Mouse (Mus musculus): ENCODE results near the gene Tk1.
"Not testable (repeated sequence)": the region's sequence is repeated elsewhere in the genome, so short reads cannot be mapped to it uniquely, and the experiment has no call there.

Gene Tk1

DNA sequence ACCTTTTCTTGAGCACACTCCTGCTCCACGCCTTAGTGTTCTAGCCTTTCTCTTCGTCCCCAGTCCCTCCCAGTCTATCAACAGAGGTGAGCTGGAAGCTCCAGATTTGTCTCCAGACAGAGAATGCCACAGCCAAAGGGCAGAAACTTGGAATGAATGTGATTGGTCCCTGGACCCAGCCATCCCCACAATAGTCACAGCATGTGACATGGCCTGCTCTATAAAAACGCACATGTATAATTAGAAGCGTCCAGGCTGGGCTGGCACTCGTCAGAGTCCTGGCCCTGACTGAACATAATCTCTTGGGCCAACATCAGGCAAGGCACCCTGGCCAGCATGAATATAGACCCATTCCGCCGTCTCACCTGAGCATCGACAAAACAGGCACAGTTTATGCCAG, 6.8 kb downstream of the Tk1 start:
- DNase-seq = no peak

DNA sequence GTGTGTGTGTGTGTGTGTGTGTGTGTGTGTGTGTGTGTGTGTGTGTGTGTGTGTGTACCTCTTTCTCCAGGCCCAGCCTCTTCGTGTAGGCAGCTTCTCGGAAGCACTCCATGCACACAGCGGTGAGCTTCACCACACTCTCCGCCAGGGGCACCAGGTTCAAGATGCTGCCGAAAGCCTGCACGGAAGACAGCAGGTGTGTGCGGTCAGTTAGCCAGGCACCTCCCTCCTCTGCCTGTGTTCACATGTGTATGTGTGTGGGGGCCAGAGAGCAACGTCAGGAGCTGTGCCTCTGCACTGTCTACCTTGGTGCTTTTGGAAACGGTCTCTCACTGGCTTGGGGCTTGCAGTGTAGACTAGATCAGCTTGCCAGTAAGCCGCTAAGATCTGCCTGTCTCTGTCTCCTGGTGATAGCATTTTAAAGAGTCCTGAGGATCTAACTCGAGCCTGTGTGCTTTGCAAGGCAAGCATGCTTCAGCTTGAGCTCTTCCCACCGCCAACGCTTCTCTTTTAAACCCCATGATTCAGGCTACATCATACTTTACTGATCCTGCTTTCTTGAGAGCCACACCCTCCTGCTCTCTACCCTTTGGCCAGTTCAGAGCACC, 9.4 kb downstream of the Tk1 start:
- DNase-seq = no peak

DNA sequence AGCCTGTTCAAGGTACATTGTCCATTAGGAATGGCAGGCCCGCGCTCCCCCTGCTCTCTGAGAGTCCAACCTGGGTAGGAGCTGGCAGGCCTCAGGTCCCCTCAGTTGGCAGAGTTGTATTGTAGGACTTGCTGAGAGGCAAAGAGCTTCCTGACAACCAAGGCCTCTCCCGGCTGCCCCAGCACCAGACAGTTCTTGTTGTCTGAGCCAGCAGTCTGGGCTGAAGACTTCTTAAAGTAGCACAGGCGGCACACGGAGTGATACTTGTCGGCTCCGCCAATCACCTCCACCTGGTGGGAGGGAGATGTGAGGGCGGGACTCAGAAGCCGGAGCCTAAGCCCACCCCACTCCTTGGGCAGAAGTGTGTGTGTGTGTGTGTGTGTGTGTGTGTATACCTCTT, 10.0 kb downstream of the Tk1 start:
- DNase-seq = not testable (repeated sequence)

DNA sequence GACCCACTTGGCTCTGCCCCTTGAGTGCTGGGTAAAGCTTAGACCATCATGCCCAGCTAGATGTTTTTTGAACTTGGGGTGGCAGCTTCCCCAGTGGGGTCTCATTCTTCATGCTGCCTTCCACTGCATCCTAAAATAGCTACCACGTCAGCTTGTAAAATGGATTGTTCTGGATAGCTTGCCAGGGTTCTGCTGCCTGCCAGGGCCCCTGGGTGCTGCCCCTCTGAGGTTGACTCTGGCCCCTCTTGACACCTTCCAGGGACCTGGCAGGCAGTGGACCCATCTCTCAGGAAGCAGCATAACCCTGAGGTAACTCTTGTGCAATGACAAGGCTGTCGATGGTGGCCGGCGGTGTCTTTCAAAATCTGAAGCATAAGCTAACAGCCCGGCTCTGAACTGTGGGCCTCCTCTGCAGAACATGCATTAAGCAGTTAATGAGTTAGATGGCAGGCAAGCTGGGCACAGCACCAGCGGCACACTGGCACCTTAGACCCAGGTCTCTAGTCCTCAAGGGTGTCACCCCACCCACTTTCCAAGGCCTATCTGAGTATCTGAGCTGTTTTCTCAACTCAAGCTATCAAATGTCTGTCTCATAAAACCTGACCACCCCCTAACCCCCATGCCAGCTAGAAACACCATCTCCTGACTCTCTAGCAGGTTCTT, 11.1 kb downstream of the Tk1 start:
- no peak for DNase-seq

DNA sequence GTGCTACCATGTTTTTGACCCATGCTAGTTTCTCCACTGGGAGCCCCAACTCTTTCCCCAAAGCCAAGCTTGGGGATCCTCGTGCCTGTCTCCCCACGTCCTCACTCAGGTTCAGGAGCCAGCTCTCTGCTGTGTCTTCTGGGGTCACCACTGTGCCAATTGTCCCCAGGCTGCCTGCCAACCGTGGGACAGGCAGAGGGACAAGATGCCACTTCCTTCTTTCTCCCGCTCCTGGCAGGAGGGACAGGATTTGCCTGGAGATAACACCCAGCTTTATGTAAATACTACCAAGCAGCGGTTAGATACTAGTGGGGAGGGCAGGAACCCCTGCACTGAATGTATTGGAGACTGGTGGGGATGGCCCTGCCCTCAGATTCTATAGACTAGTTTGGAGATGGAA, 12.0 kb downstream of the Tk1 start:
- no peak for DNase-seq

DNA sequence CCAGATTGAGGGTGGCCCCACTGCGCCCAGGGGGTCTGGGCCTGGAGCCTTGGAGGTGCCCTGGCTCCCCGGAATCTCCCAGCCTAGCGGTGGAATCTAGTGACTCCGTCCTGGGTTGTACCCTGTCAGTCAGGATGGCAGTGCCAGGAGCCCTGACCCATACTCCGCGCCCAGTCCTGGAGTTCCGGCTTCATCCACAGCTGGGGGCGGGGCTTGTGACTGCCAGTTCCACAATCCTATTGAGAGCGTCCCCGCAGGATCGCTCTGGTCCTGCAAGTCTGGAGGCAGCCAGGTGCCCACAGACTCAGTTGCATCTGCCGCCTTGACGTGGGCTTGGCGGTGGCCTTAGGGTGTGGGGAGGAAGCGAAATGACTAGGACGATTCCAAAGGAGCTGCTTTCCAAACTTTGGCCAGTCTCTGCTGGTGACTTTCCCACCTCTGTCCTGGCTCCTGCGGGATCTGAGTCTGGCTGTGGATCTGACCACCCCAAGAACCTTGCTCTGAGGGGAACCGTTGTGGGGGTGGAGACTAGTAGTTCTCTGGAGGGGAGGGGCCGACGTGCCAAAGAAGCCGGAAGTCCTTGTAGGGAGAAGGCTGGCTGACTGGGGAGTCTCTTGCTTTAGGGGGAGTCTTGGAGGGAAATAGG, 15.4 kb downstream of the Tk1 start:
- DNase-seq = peak; percentile 67

DNA sequence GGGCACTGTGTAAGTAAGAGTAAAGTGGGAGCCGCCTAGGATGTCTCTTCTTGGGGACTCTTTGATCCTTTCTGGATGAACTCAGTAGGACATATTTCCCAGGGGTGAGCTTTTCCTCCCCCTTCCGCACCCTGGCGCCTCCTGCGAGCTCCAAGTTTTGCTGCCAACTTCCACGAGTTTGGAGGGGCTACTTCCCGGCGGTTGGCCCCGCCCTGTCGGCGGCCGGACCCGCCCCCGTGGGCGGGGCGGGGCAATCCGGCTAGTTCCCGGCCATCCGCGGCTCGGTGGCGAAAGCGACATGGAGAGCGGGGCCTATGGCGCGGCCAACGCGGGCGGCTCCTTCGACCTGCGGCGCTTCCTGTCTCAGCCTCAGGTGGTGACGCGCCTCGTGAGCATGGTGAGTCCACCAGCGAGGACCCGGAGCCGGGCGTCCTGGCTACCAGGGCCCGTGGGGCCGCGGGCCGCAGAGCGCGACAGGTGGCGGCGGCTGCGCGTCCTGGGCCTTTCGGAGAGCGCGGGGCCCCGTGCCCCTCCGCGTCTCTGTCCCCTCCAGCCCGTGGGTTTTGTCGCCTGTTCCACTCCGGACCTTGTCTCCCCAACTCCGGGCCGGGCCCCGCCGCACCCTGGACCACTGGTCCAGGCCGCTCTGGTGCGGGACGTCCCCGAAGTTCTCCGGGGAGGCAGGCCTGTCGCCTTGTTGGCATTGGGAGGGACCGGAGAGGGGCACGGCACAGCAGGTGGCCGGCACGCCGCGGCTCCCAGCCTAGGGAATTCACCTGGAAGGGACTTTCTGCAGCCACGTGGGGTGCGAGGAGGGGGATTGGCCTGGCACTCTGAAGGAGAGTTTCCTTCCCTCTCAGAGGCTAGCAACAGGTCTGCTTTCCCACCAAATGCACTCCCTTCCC, 16.2 kb downstream of the Tk1 start, which contains the start of the genes Gm20708 and Syngr2:
Gene Gm20708 (plus strand): TSS at position 262 of the 905 bp plus-strand sequence.
Gene Syngr2 (plus strand): TSS at position 262 of the 905 bp plus-strand sequence.
- DNase-seq = peak; percentile 49

DNA sequence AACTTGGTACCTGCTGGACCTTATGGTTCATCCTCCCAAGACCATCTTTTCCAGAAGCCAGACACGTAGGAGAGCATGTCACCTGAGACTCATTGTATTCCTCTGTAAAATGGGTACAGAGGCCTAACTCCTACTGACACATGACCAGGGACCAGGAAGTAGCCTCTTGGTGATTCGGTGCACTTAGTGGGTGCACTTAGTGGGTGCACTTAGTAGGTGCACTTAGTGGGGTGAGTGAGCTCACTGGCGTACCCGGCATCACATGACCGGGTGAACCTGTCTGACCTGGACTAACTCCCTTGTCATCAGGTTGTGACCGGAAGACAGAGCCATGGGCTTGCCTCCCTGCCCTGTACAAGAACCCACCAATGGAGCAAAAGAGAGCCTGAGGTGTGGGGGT, 19.1 kb downstream of the Tk1 start:
- DNase-seq = no peak

DNA sequence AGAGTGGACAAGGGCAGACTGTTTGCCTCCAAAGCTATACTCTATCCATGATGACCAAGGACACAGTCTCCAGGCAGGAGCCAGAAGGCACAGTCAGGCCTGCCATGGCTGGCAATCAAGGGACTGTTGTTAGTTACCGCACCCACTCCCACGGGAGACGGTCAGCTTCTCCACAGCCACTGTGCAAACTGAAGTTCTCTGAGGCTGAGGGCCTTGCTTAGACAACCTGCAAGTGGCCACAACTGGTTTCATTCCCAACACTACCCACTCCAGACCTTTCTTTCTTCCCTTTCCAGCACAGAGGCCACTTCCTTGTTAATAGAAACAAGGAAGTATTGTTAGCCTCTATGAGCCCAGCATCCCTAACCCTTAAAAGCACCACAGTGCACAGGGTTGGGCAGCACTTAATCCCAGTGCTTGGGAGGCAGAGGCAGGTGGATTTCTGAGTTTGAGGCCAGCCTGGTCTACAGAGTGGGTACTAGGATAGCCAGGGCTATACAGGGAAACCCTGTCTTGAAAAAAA, 22.7 kb downstream of the Tk1 start:
- DNase-seq = no peak

DNA sequence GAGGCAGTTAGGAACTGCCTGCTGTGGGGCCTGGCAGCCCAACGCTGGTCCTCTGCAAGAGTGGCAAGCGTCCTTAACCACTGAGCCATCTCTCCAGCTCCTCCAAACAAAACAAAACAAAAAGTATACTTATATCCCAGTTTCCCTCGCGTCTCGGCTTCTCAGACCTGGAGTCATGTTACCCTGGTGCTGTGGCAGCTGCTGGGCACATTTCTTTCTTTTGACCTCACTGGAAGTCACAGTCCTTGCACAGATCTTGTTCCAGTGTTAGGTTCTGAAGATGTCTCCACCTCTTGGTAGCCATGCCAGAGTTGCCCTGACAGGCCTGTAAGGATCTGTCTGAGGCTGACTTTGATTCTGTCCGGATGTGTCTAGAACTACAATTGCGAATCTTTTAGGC, 24.2 kb downstream of the Tk1 start:
- no peak for DNase-seq

DNA sequence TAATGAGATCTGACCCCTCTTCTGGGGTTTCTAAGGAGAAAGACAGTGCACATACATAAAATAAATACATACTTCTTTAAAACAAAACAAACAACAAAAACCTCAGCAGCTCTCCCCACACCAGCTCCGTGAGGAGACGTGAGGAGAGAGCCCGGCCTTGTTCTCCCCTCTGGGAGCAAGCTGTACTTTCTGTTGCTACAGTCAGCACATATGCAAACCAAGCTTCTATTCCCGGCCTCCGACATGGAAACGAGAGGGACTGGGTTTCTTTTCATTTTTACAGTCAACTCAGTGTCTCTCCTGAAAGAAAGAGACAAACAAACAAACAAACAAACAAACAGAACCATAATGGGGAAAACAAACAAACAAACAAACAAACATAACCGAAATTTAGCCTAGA, 25.9 kb downstream of the Tk1 start:
- DNase-seq = no peak

DNA sequence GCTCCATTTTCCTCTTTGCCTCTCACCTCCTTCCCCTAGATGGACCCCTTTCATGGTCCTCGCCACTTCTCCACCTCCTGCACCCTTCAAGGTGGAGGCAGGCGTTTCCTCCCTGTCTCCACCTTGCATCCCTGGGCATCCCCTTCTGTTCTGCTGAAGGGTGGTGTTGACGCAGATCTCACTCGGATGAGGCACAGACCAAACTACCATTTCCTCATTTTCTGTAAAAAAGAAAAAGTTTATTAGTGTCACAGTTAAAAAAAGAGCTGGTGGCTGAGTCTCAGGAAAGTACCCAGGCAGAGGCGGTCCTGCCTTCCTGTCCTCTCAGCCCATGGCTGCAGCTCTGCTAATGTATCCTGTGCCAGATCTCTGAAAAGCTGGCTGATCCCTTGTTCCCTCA, 26.7 kb downstream of the Tk1 start:
- DNase-seq = no peak

DNA sequence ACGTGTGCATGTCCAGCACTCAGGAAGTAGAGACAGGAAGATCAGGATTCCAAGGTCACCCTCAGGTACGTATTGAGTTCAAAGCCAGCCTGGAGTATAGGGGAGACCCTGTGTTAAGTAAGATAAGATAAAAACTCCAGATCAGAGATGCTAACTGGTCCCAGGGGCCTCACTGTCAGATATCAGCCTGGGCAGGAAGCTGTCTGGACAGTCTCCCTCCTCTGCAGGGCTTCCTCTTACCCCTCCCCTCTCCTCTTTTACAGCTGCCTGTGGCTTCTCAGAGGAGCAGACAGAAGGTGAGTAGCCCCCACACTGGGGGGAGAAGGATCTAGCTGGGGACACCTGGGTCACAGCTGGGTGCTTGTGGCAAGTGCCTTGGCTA, 27.7 kb downstream of the Tk1 start:
- no peak for DNase-seq

DNA sequence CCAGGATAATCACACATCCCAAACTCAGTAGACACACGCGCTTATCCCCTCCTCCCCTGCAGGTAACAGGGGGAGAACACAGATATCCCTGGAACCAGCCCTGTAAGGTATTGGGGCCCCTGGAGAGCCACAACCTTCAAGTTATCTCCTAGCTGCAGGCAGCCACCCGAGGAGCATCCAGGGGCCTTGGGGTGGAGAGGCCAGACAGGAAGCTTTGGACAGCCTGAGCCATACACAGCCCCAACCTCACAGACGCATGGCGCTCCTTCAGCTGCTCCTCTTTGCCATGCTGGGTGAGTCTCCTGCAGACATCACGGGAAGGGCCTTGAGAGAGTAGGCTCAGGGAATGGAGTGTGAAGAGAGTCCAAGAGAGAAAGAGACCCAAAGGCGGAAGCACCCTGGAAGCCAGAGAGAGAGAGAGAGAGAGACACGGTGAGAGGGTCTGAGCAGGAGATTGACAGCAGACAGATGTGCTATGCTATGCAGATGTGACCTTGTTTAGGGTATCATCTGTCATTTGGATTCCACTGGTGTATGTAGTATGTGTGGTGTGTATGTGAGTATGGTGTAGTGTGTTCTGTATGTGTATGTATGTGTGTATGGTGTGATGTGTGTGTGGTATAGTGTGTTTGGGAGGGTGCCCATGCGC, 28.3 kb downstream of the Tk1 start, which contains the start of gene 6030468B19Rik:
Gene 6030468B19Rik (plus strand): TSS at position 150 of the 649 bp plus-strand sequence.
- DNase-seq = no peak

DNA sequence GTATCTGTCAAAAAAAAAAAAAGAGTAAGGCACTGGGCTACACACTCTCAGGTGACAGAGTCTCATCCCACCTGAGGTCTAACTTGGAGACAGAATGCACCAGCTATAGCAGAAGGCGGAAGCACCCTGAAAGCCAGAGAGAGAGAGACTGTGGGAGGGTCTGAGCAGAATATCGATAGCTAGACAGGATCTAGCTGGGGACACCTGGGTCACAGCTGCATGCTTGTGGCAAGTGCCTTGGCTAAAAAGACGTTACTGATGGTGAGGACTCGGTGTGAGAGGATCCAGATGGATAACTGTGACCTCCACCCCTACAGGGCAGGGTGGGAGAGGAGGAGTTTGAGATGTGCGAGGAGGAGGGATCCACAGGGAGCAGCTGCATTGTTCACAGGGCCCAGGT, 28.9 kb downstream of the Tk1 start:
- DNase-seq = no peak

DNA sequence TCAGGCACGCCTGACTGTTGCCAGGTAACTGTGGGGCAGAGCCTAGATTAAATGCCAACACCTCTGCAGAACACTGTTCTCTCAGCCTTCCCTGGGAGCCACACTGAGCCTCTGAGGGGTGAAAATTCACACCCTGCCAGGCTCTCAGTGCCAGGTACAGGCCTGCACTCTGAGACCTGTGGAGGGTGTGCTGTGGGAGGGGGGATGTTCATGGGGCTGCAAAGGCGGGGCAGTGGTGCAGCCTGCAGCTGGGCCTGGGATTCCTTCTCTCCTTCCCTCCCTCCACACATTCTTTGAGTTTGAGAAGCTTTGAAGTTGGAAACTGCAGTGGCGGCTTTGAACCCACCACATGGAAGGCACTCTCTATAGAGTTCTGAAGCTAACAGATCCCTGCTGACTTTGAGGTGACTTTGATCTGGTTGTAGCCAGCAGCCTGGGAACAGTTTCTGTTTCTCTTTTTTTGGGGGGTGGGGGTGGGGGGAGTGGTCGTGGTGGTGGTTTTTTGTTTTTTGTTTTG, 31.8 kb downstream of the Tk1 start:
- no peak for DNase-seq

DNA sequence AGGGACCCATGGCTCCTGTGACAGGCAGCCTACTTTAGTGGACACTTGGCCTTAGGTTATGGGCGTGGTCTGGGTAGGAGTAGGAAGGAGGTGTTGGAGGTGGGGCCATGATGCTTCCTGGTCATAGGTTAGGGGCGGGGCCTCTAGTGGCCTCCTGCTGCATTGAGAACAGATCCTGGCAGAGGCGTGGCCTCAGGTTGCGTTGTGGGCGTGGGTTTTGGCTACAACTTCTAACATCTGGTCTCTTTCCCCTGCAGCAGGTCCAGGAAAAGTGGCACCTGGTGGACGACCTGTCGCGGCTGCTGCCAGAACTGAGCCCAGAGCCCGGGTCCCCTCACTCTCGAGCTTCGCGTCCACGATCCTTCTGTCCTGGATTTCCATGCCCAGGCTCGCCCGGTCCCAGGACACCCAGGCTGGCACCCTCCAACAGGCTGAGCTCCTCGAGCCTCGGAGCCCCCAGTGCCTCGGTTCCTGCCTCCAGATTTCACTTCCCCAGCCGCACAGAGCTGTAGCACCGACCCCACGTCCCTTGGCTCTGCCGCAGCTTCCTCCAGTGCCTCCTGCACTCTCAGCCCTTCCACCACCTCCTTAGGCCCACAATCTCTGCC, 33.5 kb downstream of the Tk1 start:
- DNase-seq = no peak

DNA sequence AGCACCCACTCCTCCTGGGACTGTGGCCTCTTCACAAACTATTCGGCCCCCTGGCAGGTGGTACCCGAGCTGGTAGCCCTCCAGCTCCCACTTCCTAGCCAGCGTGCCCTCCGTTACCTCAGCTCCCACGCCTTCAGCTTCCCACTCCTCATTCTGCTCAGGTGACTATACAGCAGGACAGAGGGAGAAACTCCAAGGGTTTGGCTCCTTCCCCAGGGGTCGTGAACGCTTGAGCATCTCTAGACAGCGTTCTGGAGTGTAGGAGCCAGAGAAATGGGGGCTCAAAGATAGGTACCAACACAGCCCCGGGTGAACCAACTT, 34.5 kb downstream of the Tk1 start:
- no peak for DNase-seq

DNA sequence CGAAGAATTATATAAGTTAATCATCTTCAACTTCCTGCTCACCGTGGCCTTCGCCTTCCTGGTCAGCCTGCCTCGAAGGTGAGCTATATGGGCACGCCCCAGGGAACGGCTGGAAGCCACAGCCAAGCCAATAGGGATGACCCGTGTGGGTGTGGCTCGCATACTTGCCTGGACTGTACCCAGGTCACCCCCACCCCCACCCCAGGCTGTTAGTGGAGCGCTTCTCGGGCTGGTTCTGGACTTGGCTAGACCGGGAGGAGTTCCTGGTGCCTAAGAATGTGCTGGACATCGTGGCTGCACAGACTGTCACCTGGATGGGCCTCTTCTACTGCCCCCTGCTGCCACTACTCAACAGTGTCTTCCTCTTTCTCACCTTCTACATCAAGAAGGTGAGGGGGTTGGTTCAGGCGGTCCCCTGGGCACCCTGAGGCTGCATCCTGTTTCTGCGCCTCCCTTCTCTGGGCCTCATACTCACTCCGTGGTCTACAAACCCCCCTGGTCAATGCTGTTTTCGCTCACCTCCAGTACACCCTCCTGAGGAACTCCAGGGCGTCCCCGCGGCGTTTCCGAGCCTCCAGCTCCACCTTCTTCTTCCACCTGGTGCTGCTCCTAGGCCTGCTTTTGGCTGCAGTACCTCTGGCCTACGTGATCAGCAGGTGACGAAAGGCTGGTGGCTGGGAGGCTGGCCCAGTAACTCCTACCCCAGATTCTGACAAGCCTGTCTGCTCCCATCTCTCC, 35.0 kb downstream of the Tk1 start:
- DNase-seq = no peak

DNA sequence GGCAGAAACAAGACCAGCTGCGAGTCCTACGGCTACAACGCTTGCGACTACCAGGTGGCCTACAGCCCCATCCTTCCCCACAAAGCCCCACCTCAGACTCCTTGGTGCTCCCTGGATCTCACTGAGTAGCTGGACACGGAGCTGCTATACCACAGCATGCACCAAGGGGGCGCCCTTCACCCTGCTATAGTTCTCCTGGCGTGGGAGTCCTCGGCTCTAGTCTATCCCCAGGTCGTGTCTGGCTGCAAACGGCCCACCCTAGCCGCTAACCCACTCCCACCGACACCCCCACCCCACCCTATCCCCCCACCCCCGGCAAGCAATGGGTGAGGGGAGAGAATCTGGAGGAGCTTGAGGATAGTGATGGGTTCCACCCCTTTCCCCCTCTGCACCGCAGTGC, 35.6 kb downstream of the Tk1 start:
- DNase-seq = no peak

DNA sequence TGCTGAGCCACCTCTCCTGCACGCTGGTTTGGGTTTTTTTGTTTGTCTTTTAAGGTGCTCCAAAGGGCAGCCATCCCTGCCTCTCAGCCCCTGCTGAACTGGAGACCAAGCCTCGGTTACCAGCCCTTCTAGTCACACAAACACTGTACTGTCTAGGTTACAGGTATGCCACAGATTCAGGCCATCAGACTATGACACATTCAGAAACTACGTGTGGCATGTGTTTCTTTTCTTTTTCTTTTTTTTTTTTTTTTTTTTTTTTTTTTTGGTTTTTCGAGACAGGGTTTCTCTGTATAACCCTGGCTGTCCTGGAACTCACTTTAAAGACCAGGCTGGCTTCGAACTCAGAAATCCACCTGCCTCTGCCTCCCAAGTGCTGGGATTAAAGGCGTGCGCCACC, 37.4 kb downstream of the Tk1 start:
- DNase-seq = not testable (repeated sequence)

All from right cerebral cortex, postnatal 25 days (tissue).